Mouse (Mus musculus) kidney, embryonic 15.5 days (tissue): ENCODE results near the gene Tpd52l2. TPM values are rescaled to one million over a fixed set of nuclear protein-coding genes. Genes with fewer than 3 reads are reported as not detected.
A peak's percentile ranks its signal among the peaks of the same experiment; 100 is the strongest.

Source experiments
- ATAC-seq: fragments of 200-750 bp; cut with Nextera tagmentation; replicated peaks from 2 replicates; pipeline ENCODE4 v1.8.0; 2017; ENCODE audit warnings: moderate TSS enrichment; ENCODE audit not compliant: low FRiP score
- H3K27ac ChIP-seq: fragments of 300-500 bp; sonication (generic); 2 replicates; pipeline ENCODE4 v1.5.1; 2015; ENCODE audit warnings: mild to moderate bottlenecking, inconsistent platforms
- H3K27me3 ChIP-seq: fragments of 300-500 bp; sonication (generic); 2 replicates; pipeline ENCODE4 v1.6.1; 2015; ENCODE audit warnings: inconsistent platforms
- H3K36me3 ChIP-seq: fragments of 300-500 bp; sonication (generic); 2 replicates; pipeline ENCODE4 v1.6.1; 2015; ENCODE audit warnings: inconsistent platforms
- H3K4me1 ChIP-seq: fragments of 300-500 bp; sonication (generic); 2 replicates; pipeline ENCODE4 v1.6.1; 2015; ENCODE audit warnings: inconsistent platforms
- H3K4me2 ChIP-seq: fragments of 300-500 bp; sonication (generic); 2 replicates; pipeline ENCODE4 v1.6.1; 2015; ENCODE audit warnings: moderate library complexity, mild to moderate bottlenecking, inconsistent platforms
- H3K4me3 ChIP-seq: fragments of 300-500 bp; sonication (generic); replicated peaks from 2 replicates; pipeline ENCODE4 v1.5.1; 2015; ENCODE audit warnings: mild to moderate bottlenecking, inconsistent platforms
- H3K9ac ChIP-seq: fragments of 300-500 bp; sonication (generic); 2 replicates; pipeline ENCODE4 v1.6.1; 2015; ENCODE audit warnings: mild to moderate bottlenecking, inconsistent platforms
- H3K9me3 ChIP-seq: fragments of 300-500 bp; sonication (generic); replicated peaks from 2 replicates; pipeline ENCODE4 v1.6.1; 2016; ENCODE audit warnings: inconsistent platforms
- WGBS: fragments of 180-500 bp; shearing (Covaris S2); methylation state at CpG from one replicate; pipeline ENCODE4 v1.1.7; 2015; ENCODE audit warnings: mixed read lengths; 5-methylcytosine and 5-hydroxymethylcytosine counted together
- polyA plus RNA-seq: library from polyadenylated mRNA; unstranded; fragments of >200 nt; fragmentation: Nextera tagmentation; extraction: Ambion mirVana; gene quantifications from 2 replicates; pipeline ENCODE4 v1.2.1, GENCODE M21; 2015

Tpd52l2 gene
- polyA plus RNA-seq, 1 experiment from 2014 or later, result 169 TPM

- Histone ChIP-seq H3K4me1 (0 out of 2 replicates have a peak, but pooled peaks cover 5% of the 10 kb centered on the region), H3K27me3 (no peaks in the 10 kb centered on the region), H3K9me3 (no peaks in the 10 kb centered on the region), H3K4me2 (no peak overlapping the region), H3K4me3 (no peak overlapping the region), H3K27ac (no peak overlapping the region), H3K9ac (no peak overlapping the region), H3K36me3 (peaks cover 83% of the 10 kb centered on the region)
- peak; percentile 66 for ATAC-seq
- 56% methylated on average over 5 of the region's 5 CpGs for WGBS
Measured at GRCm38 (mm10) chr2:181548682-181549081, 51.7 kb downstream of the Tpd52l2 start.

DNA sequence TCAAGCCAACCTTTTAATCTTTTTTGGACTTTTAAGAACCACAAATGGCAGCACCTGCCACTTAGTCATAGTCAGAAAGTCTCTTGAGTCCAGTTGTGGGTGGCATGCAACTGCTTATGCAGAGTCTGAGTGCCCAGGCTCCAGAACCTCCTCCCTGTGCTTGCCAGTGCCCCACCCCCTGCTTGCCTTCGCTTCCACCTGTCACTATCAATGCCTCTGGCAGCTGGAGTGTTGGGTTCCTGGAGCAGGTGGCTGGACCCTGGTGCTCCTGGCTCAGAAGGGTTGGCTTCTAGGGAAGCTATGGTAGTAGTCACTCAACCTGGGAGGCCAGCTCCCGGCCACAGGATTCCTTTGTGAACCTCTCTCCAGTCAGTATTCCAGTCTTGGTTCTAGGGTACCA lies 53.3 kb downstream of the Tpd52l2 start:
- H3K36me3 ChIP-seq, result peaks cover 86% of the 10 kb centered on the region

GRCm38 (mm10) chr2:181553772-181554171 lies 56.8 kb downstream of the Tpd52l2 start:
- Histone ChIP-seq H3K27ac (no peak overlapping the region), H3K9me3 (no peaks in the 10 kb centered on the region), H3K9ac (no peak overlapping the region), H3K4me3 (no peak overlapping the region), H3K36me3 (peaks cover 54% of the 10 kb centered on the region), H3K4me2 (no peak overlapping the region), H3K4me1 (0 out of 2 replicates have a peak, but pooled peaks cover 2% of the 10 kb centered on the region), H3K27me3 (no peaks in the 10 kb centered on the region)
- no peak for ATAC-seq

More for the DNA sequence above, 53.3 kb downstream of the Tpd52l2 start:
- Histone ChIP-seq H3K27me3 (no peaks in the 10 kb centered on the region), H3K9ac (no peak overlapping the region), H3K4me2 (no peak overlapping the region), H3K9me3 (no peaks in the 10 kb centered on the region), H3K27ac (no peak overlapping the region), H3K4me3 (no peak overlapping the region), H3K4me1 (0 out of 2 replicates have a peak, but pooled peaks cover 5% of the 10 kb centered on the region)
- WGBS, result 88% methylated on average over 2 of the region's 2 CpGs
- ATAC-seq, result no peak

DNA sequence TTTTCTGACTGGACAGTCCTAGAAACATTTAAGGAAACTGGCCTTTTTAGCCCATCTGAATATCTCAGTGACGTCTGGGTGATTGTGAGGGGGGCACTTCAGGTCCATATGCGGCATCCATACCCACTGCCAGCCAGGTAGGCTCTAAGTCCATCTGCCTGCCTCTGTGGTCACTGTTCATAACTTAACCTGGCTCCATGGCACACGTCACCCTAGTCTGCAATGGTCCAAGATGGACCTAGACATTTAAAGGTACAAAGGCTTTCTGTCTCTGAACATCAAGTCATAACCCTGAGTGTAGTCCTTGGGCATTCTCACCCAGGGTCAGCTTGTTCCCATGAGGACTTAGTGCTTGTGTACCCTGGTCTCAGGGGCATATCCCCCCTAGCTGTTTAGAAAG lies 70.4 kb downstream of the Tpd52l2 start:
- Histone ChIP-seq H3K36me3 (peaks cover 5% of the 10 kb centered on the region), H3K27ac (no peak overlapping the region), H3K4me2 (no peak overlapping the region), H3K4me3 (no peak overlapping the region), H3K4me1 (no peaks in the 10 kb centered on the region), H3K9me3 (no peaks in the 10 kb centered on the region; the same call in 1 of the 2 replicates), H3K9ac (no peak overlapping the region), H3K27me3 (no peaks in the 10 kb centered on the region)
- ATAC-seq, result no peak
- 91% methylated on average over 3 of the region's 3 CpGs for WGBS

Other genes starting within 250 kb of the Tpd52l2 start
- gene Gmeb2, start 209.1 kb upstream of the Tpd52l2 start, polyA plus RNA-seq, result 15.3 and 15.8 TPM in 2 replicates
- 5.1 and 17.3 TPM in 2 replicates for gene Stmn3, start 182.6 kb upstream of the Tpd52l2 start, polyA plus RNA-seq
- 41.8 and 44.7 TPM in 2 replicates for gene Rtel1, start 177.4 kb upstream of the Tpd52l2 start, polyA plus RNA-seq
- gene Zgpat, start 132.2 kb upstream of the Tpd52l2 start, polyA plus RNA-seq, result 41.7 and 43.7 TPM in 2 replicates
- 69.4 and 71.8 TPM in 2 replicates for gene Arfrp1, start 131.7 kb upstream of the Tpd52l2 start, polyA plus RNA-seq
- 22.6 and 26.7 TPM in 2 replicates for gene Lime1, start 117.1 kb upstream of the Tpd52l2 start, polyA plus RNA-seq
- gene Zbtb46, start 37.7 kb upstream of the Tpd52l2 start, polyA plus RNA-seq, result 25.5 and 28.0 TPM in 2 replicates
- gene Abhd16b, start 3.9 kb upstream of the Tpd52l2 start, polyA plus RNA-seq, result 0.30 TPM in 1 of 2 replicates, not detected in the other
- gene Dnajc5, start 23.3 kb downstream of the Tpd52l2 start, polyA plus RNA-seq, result 84.4 and 88.6 TPM in 2 replicates
- gene Uckl1, start 87.8 kb downstream of the Tpd52l2 start, polyA plus RNA-seq, result 50.7 and 59.0 TPM in 2 replicates
- gene Prpf6, start 94.7 kb downstream of the Tpd52l2 start, polyA plus RNA-seq, result 67.4 and 69.5 TPM in 2 replicates
- gene Zfp512b, start 95.7 kb downstream of the Tpd52l2 start, polyA plus RNA-seq, result 43.1 and 51.6 TPM in 2 replicates
- gene Samd10, start 102.1 kb downstream of the Tpd52l2 start, polyA plus RNA-seq, result 24.6 and 26.3 TPM in 2 replicates
- 0.21 TPM in 1 of 2 replicates, not detected in the other for gene Gm29797, start 159.9 kb downstream of the Tpd52l2 start, polyA plus RNA-seq
- 48.1 and 49.9 TPM in 2 replicates for gene Sox18, start 174.5 kb downstream of the Tpd52l2 start, polyA plus RNA-seq
- gene Tcea2, start 183.2 kb downstream of the Tpd52l2 start, polyA plus RNA-seq, result 25.6 and 25.9 TPM in 2 replicates
- 56.6 and 61.7 TPM in 2 replicates for gene Rgs19, start 196.8 kb downstream of the Tpd52l2 start, polyA plus RNA-seq
- gene Lkaaear1, start 201.3 kb downstream of the Tpd52l2 start, polyA plus RNA-seq, result 0.22 TPM in 1 of 2 replicates, not detected in the other
- gene Oprl1, start 217.9 kb downstream of the Tpd52l2 start, polyA plus RNA-seq, result 0.36 and 1.9 TPM in 2 replicates